Mouse (Mus musculus) ES-Bruce4 (cell line): ENCODE measurements around the gene Ankrd2. TPM values are rescaled to one million over a fixed set of nuclear protein-coding genes. Genes with fewer than 3 reads are reported as not detected.
A peak's percentile ranks its signal among the peaks of the same experiment; 100 is the strongest.

Experiments used
- H3K27ac ChIP-seq: 2 replicates; pipeline ENCODE4 v1.5.1; 2012; ENCODE audit warnings: low read length, inconsistent platforms; ENCODE audit not compliant: insufficient read depth
- H3K27me3 ChIP-seq: 2 replicates; pipeline ENCODE4 v1.6.1; 2012; ENCODE audit warnings: mild to moderate bottlenecking, low read length, inconsistent platforms; ENCODE audit not compliant: control insufficient read depth, poor library complexity, insufficient read depth, severe bottlenecking
- H3K36me3 ChIP-seq: 2 replicates; pipeline ENCODE4 v1.6.1; 2012; ENCODE audit warnings: inconsistent platforms, mild to moderate bottlenecking, low read length, moderate library complexity; ENCODE audit not compliant: control insufficient read depth, poor library complexity, insufficient read depth, severe bottlenecking
- H3K4me1 ChIP-seq: one replicate; pipeline ENCODE4 v1.8.1; 2011; ENCODE audit warnings: low read length; ENCODE audit not compliant: control insufficient read depth, insufficient read depth
- H3K4me3 ChIP-seq: 2 replicates; pipeline ENCODE4 v1.5.1; 2011; ENCODE audit warnings: low read depth, mild to moderate bottlenecking, low read length
- H3K9ac ChIP-seq: 2 replicates; pipeline ENCODE4 v1.6.1; 2012; ENCODE audit warnings: low read depth, mild to moderate bottlenecking, inconsistent platforms; ENCODE audit not compliant: poor library complexity, severe bottlenecking
- H3K9me3 ChIP-seq: replicated peaks from 2 replicates; pipeline ENCODE4 v1.6.1; 2012; ENCODE audit warnings: mild to moderate bottlenecking, low read length, inconsistent platforms; ENCODE audit not compliant: control insufficient read depth, poor library complexity, insufficient read depth, severe bottlenecking
- CTCF ChIP-seq: IDR thresholded peaks from one replicate; pipeline ENCODE4 v1.8.1; 2011; ENCODE audit warnings: low read depth, low read length
- EP300 ChIP-seq: IDR thresholded peaks from 2 replicates; pipeline ENCODE4 v1.6.1; 2011; ENCODE audit warnings: low read depth, low read length; ENCODE audit not compliant: insufficient read depth
- POLR2A ChIP-seq: IDR thresholded peaks from one replicate; pipeline ENCODE4 v1.8.1; 2011; ENCODE audit warnings: low read length; ENCODE audit not compliant: insufficient read depth
- polyA plus RNA-seq: library from polyadenylated mRNA; stranded (reverse); fragments of >200 nt; gene quantifications from 2 replicates; pipeline ENCODE4 v1.2.4, GENCODE M21; 2011; ENCODE audit warnings: low read depth; ENCODE audit not compliant: missing spikeins, insufficient read depth, insufficient read length

Gene Ankrd2
- polyA plus RNA-seq, 1 experiment, result not detected

GRCm38 (mm10) chr19:42031112-42031511 is 4.7 kb upstream of the Ankrd2 start:
- no peaks in the 10 kb centered on the region for H3K36me3 ChIP-seq
- no peaks in the 10 kb centered on the region for H3K4me1 ChIP-seq
- no peak overlapping the region for H3K4me3 ChIP-seq
- TF ChIP-seq EP300 (no peak), POLR2A (no peak), CTCF (no peak)
- no peaks in the 10 kb centered on the region for H3K27me3 ChIP-seq
- no peak overlapping the region for H3K27ac ChIP-seq
- no peak overlapping the region for H3K9ac ChIP-seq
- no peaks in the 10 kb centered on the region for H3K9me3 ChIP-seq

GRCm38 (mm10) chr19:42033611-42034010 is 2.2 kb upstream of the Ankrd2 start:
- TF ChIP-seq EP300 (no peak), CTCF (no peak), POLR2A (no peak)
- H3K9me3 ChIP-seq, result no peaks in the 10 kb centered on the region

GRCm38 (mm10) chr19:42034146-42034775 is 1.5 kb upstream of the Ankrd2 start:
- Histone ChIP-seq H3K27me3 (no peaks in the 10 kb centered on the region), H3K9me3 (no peaks in the 10 kb centered on the region), H3K36me3 (no peaks in the 10 kb centered on the region), H3K4me1 (no peaks in the 10 kb centered on the region), H3K27ac (no peak overlapping the region), H3K4me3 (no peak overlapping the region), H3K9ac (no peak overlapping the region)
- no peak for TF ChIP-seq POLR2A
- TF ChIP-seq CTCF, result no peak
- TF ChIP-seq EP300, result no peak

More at GRCm38 (mm10) chr19:42033611-42034010, 2.2 kb upstream of the Ankrd2 start:
- no peaks in the 10 kb centered on the region for H3K4me1 ChIP-seq
- no peaks in the 10 kb centered on the region for H3K27me3 ChIP-seq
- H3K36me3 ChIP-seq, result no peaks in the 10 kb centered on the region
- H3K27ac ChIP-seq, result no peak overlapping the region
- no peak overlapping the region for H3K9ac ChIP-seq
- no peak overlapping the region for H3K4me3 ChIP-seq

- no peak overlapping the region for H3K9ac ChIP-seq
- H3K4me1 ChIP-seq, result no peaks in the 10 kb centered on the region
- H3K36me3 ChIP-seq, result no peaks in the 10 kb centered on the region
- H3K9me3 ChIP-seq, result no peaks in the 10 kb centered on the region
- TF ChIP-seq CTCF (peak; percentile 3), POLR2A (no peak), EP300 (no peak)
- H3K27ac ChIP-seq, result no peak overlapping the region
- no peak overlapping the region for H3K4me3 ChIP-seq
- no peaks in the 10 kb centered on the region for H3K27me3 ChIP-seq
Measured at GRCm38 (mm10) chr19:42034881-42035455, 832 bp upstream of the Ankrd2 start.

GRCm38 (mm10) chr19:42036357-42036756 is 557 bp downstream of the Ankrd2 start:
- H3K9me3 ChIP-seq, result no peaks in the 10 kb centered on the region
- no peak overlapping the region for H3K27ac ChIP-seq
- H3K27me3 ChIP-seq, result no peaks in the 10 kb centered on the region
- no peaks in the 10 kb centered on the region for H3K4me1 ChIP-seq
- no peaks in the 10 kb centered on the region for H3K36me3 ChIP-seq
- TF ChIP-seq POLR2A (no peak), EP300 (no peak), CTCF (no peak)
- no peak overlapping the region for H3K4me3 ChIP-seq
- H3K9ac ChIP-seq, result no peak overlapping the region

GRCm38 (mm10) chr19:42037167-42037702 is 1.4 kb downstream of the Ankrd2 start:
- no peak overlapping the region for H3K27ac ChIP-seq
- H3K9ac ChIP-seq, result no peak overlapping the region
- TF ChIP-seq POLR2A, result no peak
- TF ChIP-seq EP300, result no peak
- TF ChIP-seq CTCF, result no peak

More at GRCm38 (mm10) chr19:42037167-42037702, 1.4 kb downstream of the Ankrd2 start:
- Histone ChIP-seq H3K4me3 (no peak overlapping the region), H3K9me3 (no peaks in the 10 kb centered on the region), H3K27me3 (no peaks in the 10 kb centered on the region), H3K4me1 (no peaks in the 10 kb centered on the region), H3K36me3 (no peaks in the 10 kb centered on the region)
